Comparison of ENCODE assay signal across 8 mouse cellular contexts in the genomic region with DNA sequence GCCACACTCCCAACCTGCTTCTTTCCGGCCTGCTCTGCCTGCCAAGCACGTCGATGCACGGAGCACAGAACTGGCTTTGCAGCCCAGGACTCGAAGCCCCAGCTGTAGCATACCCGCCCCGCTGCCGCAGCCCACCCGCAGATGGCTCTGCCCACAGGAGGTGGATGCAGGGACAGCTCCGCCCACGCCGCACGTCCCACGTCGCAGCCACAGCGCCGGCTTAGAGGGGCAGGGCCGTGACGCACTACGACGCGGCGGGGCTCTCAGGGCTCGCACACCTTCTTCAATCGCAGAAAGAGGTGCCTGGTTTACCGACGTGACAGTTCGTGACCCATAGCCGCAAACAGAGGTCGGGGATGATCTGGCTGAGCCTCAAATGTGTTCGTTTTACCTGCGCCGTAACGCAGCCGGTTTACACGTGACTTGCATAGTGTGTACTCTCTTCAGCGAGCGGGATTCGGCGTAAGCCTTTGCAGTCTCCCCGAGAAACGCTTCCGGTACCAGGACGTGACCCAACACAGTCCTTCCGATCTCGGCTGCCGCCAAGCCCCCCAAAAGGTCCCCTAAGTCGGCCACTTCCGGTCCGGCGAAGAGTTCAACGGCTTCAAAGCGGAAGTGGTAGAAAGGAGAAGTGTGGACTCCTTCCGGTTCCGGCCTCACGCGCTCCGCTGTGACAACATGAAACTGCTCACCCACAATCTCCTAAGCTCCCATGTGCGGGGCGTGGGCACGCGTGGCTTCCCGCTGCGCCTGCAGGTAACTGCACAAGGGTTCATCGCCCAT. TPM values are rescaled to one million over a fixed set of nuclear protein-coding genes. Genes with fewer than 3 reads are reported as not detected.
DNase-seq lines count a peak whose midpoint lies in the region; ATAC-seq and TF ChIP-seq lines count a peak whose summit lies in the region.

A gene (plus strand): TSS at position 192 of the 783 bp plus-strand sequence.
A gene (minus strand): TSS at position 600 of the 783 bp plus-strand sequence.

- dilution Hi-C loops in CH12.LX (cut with MboI; ENCODE audit: extremely low pct_ligation_motif_present, extremely low pct_unique_long_range_greater_than_20kb, low sequenced_read_pairs) = no loop called here

- peak within 1 kb of the TSS; percentile 94 for H3K9ac ChIP-seq in CH12.LX (ENCODE audit: insufficient read depth, low read depth)
- peak within 1 kb of the TSS; percentile 72 for H3K9ac ChIP-seq in forebrain, embryonic 12.5 days
- H3K9ac ChIP-seq in heart, postnatal 0 days (replicated peaks; ENCODE audit: low read depth, low read length) = peak within 1 kb of the TSS; percentile 66
- peak within 1 kb of the TSS; percentile 75 for H3K9ac ChIP-seq in liver, embryonic 16.5 days (ENCODE audit: low read depth, low read length)
- H3K9ac ChIP-seq in neural tube, embryonic 13.5 days = peak within 1 kb of the TSS; percentile 86

- under 1% methylated on average over 65 of the region's 65 CpGs for WGBS in forebrain, embryonic 12.5 days
- WGBS in heart, postnatal 0 days = under 1% methylated on average over 65 of the region's 65 CpGs
- WGBS in liver, embryonic 16.5 days (ENCODE audit: insufficient replicate concordance) = under 1% methylated on average over 65 of the region's 65 CpGs
- WGBS in neural tube, embryonic 13.5 days = under 1% methylated on average over 65 of the region's 65 CpGs

- peak within 1 kb of the TSS; percentile 87 for H3K4me2 ChIP-seq in CH12.LX (ENCODE audit: insufficient read depth, low read depth, poor library complexity, severe bottlenecking)
- peak within 1 kb of the TSS; percentile 72 for H3K4me2 ChIP-seq in forebrain, embryonic 12.5 days
- H3K4me2 ChIP-seq in heart, postnatal 0 days (ENCODE audit: low read depth, low read length) = peak within 1 kb of the TSS; percentile 73
- peak within 1 kb of the TSS; percentile 90 for H3K4me2 ChIP-seq in liver, embryonic 16.5 days (ENCODE audit: low read depth, low read length)
- H3K4me2 ChIP-seq in neural tube, embryonic 13.5 days = peak within 1 kb of the TSS; percentile 90

- peaks cover 44 to 72% of the 10 kb centered on the region in 2 experiments for H3K36me3 ChIP-seq in CH12.LX (replicated peaks in 1 of 2; ENCODE audit: control insufficient read depth in 1 of 2, insufficient read depth in 1 of 2, low read length in 1 of 2)
- peaks cover 60% of the 10 kb centered on the region for H3K36me3 ChIP-seq in forebrain, embryonic 12.5 days (replicated peaks)
- H3K36me3 ChIP-seq in heart, postnatal 0 days (replicated peaks; ENCODE audit: control insufficient read depth, insufficient read depth, low read length) = peaks cover 54% of the 10 kb centered on the region
- H3K36me3 ChIP-seq in liver, embryonic 16.5 days (ENCODE audit: control insufficient read depth, insufficient read depth) = peaks cover 6% of the 10 kb centered on the region
- H3K36me3 ChIP-seq in neural tube, embryonic 13.5 days = peaks cover 60% of the 10 kb centered on the region
- peaks cover 2% of the 10 kb centered on the region; the same call in 1 of the 2 replicates for H3K36me3 ChIP-seq in testis, adult 2 months (ENCODE audit: control insufficient read depth, insufficient read depth, low read length)

- in situ Hi-C loops in CH12.LX (cut with MboI; ENCODE audit: low pct_ligation_motif_present, low pct_unique_long_range_greater_than_20kb, low sequenced_read_pairs) = no loop called here

- no peaks in the 10 kb centered on the region for H3K27me3 ChIP-seq in CH12.LX (replicated peaks)
- H3K27me3 ChIP-seq in forebrain, embryonic 12.5 days = no peaks in the 10 kb centered on the region
- H3K27me3 ChIP-seq in heart, postnatal 0 days (ENCODE audit: control insufficient read depth, insufficient read depth, low read length) = no peaks in the 10 kb centered on the region
- H3K27me3 ChIP-seq in liver, embryonic 16.5 days (ENCODE audit: control insufficient read depth, insufficient read depth, low read depth, low read length) = no peaks in the 10 kb centered on the region
- H3K27me3 ChIP-seq in neural tube, embryonic 13.5 days = no peaks in the 10 kb centered on the region
- no peaks in the 10 kb centered on the region for H3K27me3 ChIP-seq in testis, adult 2 months (ENCODE audit: control insufficient read depth, insufficient read depth, low read length)

- H3K27ac ChIP-seq in CH12.LX (ENCODE audit: insufficient read depth, low read depth) = peak within 1 kb of the TSS; percentile 97
- H3K27ac ChIP-seq in forebrain, embryonic 12.5 days = peak within 1 kb of the TSS; percentile 98
- H3K27ac ChIP-seq in heart, postnatal 0 days (ENCODE audit: low read depth) = peak within 1 kb of the TSS; percentile 99
- H3K27ac ChIP-seq in liver, embryonic 16.5 days (ENCODE audit: low read length) = peak within 1 kb of the TSS; percentile 98
- peak within 1 kb of the TSS; percentile 98 for H3K27ac ChIP-seq in neural tube, embryonic 13.5 days (replicated peaks)
- H3K27ac ChIP-seq in testis, adult 2 months (ENCODE audit: control insufficient read depth, insufficient read depth, low read depth, low read length) = peak within 1 kb of the TSS; percentile 99

- no peak for TF ChIP-seq EP300 in CH12.LX (IDR thresholded peaks at IDR 0.05; ENCODE audit: low read length)
- peak; percentile 84 for TF ChIP-seq EP300 in heart, postnatal 0 days (IDR thresholded peaks at IDR 0.05; ENCODE audit: low read depth)

- H3K4me1 ChIP-seq in CH12.LX (ENCODE audit: control insufficient read depth in 1 of 2, insufficient read depth in 2 of 2) = peaks cover 10 to 29% of the 10 kb centered on the region in 2 experiments; a peak in 3 of 4 replicates
- peaks cover 29% of the 10 kb centered on the region for H3K4me1 ChIP-seq in forebrain, embryonic 12.5 days
- H3K4me1 ChIP-seq in heart, postnatal 0 days (ENCODE audit: control insufficient read depth, insufficient read depth) = peaks cover 12% of the 10 kb centered on the region
- peaks cover 18% of the 10 kb centered on the region for H3K4me1 ChIP-seq in liver, embryonic 16.5 days (ENCODE audit: control insufficient read depth, low read depth, low read length)
- H3K4me1 ChIP-seq in neural tube, embryonic 13.5 days (replicated peaks) = peaks cover 37% of the 10 kb centered on the region
- H3K4me1 ChIP-seq in testis, adult 2 months (ENCODE audit: control insufficient read depth, insufficient read depth, low read length) = peaks cover 23% of the 10 kb centered on the region

- no peak for TF ChIP-seq CTCF in CH12.LX (conservative IDR thresholded peaks at IDR 0.05 in 1 of 2, IDR thresholded peaks at IDR 0.05 in 1 of 2; ENCODE audit: low read depth in 2 of 2, low read length in 2 of 2)
- TF ChIP-seq CTCF in heart, postnatal 0 days (IDR thresholded peaks at IDR 0.05; ENCODE audit: low read depth) = peak; percentile 22
- no peak for TF ChIP-seq CTCF in testis, adult 2 months (IDR thresholded peaks at IDR 0.05; ENCODE audit: control insufficient read depth, insufficient read depth, insufficient replicate concordance, low read depth, low read length)

- peak within 1 kb of the TSS; percentile 85 to 100 (median 92) for H3K4me3 ChIP-seq in CH12.LX (replicated peaks in 1 of 3; ENCODE audit: low read depth in 2 of 3, low read length in 2 of 3, poor library complexity in 1 of 3)
- H3K4me3 ChIP-seq in forebrain, embryonic 12.5 days (replicated peaks) = peak within 1 kb of the TSS; percentile 65
- H3K4me3 ChIP-seq in heart, postnatal 0 days (ENCODE audit: low read depth, low read length) = peak within 1 kb of the TSS; percentile 71
- peak within 1 kb of the TSS; percentile 82 for H3K4me3 ChIP-seq in liver, embryonic 16.5 days (ENCODE audit: low read depth, low read length)
- peak within 1 kb of the TSS; percentile 68 for H3K4me3 ChIP-seq in neural tube, embryonic 13.5 days
- H3K4me3 ChIP-seq in testis, adult 2 months (ENCODE audit: control insufficient read depth, low read depth, low read length) = peak within 1 kb of the TSS; percentile 93

- peak; percentile 83 for TF ChIP-seq POLR2A in CH12.LX (IDR thresholded peaks at IDR 0.05; ENCODE audit: low read depth, low read length)
- peak; percentile 59 for TF ChIP-seq POLR2A in testis, adult 2 months (IDR thresholded peaks at IDR 0.05; ENCODE audit: control insufficient read depth, low read depth, low read length)

- peaks cover 21% of the 10 kb centered on the region for H3K79me2 ChIP-seq in CH12.LX (replicated peaks; ENCODE audit: control insufficient read depth, extremely low read depth, insufficient read depth, poor library complexity, severe bottlenecking)

- H3K9me3 ChIP-seq in CH12.LX (replicated peaks; ENCODE audit: low read length) = no peaks in the 10 kb centered on the region
- H3K9me3 ChIP-seq in forebrain, embryonic 12.5 days = no peaks in the 10 kb centered on the region
- no peaks in the 10 kb centered on the region for H3K9me3 ChIP-seq in heart, postnatal 0 days (replicated peaks; ENCODE audit: control insufficient read depth, low read length)
- no peaks in the 10 kb centered on the region for H3K9me3 ChIP-seq in liver, embryonic 16.5 days (replicated peaks; ENCODE audit: control insufficient read depth, low read length)
- no peaks in the 10 kb centered on the region for H3K9me3 ChIP-seq in neural tube, embryonic 13.5 days

- DNase-seq in CH12.LX (ENCODE audit: extremely low read depth) = peak; percentile 97
- peak; percentile 87 for DNase-seq in c-Kit-positive CD71-positive TER-119-negative erythroid progenitor cells, embryonic 14.5 days (ENCODE audit: low read depth)
- DNase-seq in heart, postnatal 0 days (ENCODE audit: low spot score) = peak; percentile 95
- DNase-seq in kidney, postnatal 4 days = peak; percentile 93 to 97

- TF ChIP-seq RAD21 in CH12.LX (IDR thresholded peaks at IDR 0.05; ENCODE audit: low read depth, low read length) = no peak; the same call in 1 of the 2 replicates

- ATAC-seq in forebrain, embryonic 12.5 days (ENCODE audit: low FRiP score) = peak; percentile 92
- ATAC-seq in heart, postnatal 0 days (ENCODE audit: insufficient read depth, low read depth) = peak; percentile 90
- ATAC-seq in liver, embryonic 16.5 days (ENCODE audit: low read depth) = peak; percentile 92
- ATAC-seq in neural tube, embryonic 13.5 days (ENCODE audit: low read depth) = peak; percentile 94

RNA-seq across cellular contexts. Expression of the first gene that starts in this region (rescaled TPM):
- 191 and 198 TPM in 2 replicates for total RNA-seq in CH12.LX (2012; rRNA removed)
- total RNA-seq in CH12.LX (2014; rRNA removed) = 89.5 and 97.9 TPM in 2 replicates
- 158 and 212 TPM in 2 replicates for polyA plus RNA-seq in CH12.LX (2012; ENCODE audit: insufficient read length, low read depth)
- polyA plus RNA-seq in forebrain, embryonic 12.5 days (2016; fragmentation: Nextera tagmentation; extraction: Ambion mirVana) = 137 and 138 TPM in 2 replicates
- total RNA-seq in heart, postnatal 0 days (2014; rRNA removed; ENCODE audit: low replicate concordance) = 61.8 and 61.9 TPM in 2 replicates
- 57.6 and 61.4 TPM in 2 replicates for polyA plus RNA-seq in heart, postnatal 0 days (2015; fragmentation: Nextera tagmentation; extraction: Ambion mirVana)
- polyA plus RNA-seq in liver, embryonic 16.5 days (2015; fragmentation: Nextera tagmentation; extraction: Ambion mirVana) = 57.3 and 62.3 TPM in 2 replicates
- 117 and 159 TPM in 2 replicates for polyA plus RNA-seq in neural tube, embryonic 13.5 days (2015; fragmentation: Nextera tagmentation; extraction: Ambion mirVana)
- 52.9 and 64.6 TPM in 2 replicates for polyA plus RNA-seq in testis, adult 2 months (2012; rRNA removed)

RNA-seq across cellular contexts. Expression of the second gene that starts in this region (rescaled TPM):
- total RNA-seq in CH12.LX (2012; rRNA removed) = 72.6 and 74.8 TPM in 2 replicates
- total RNA-seq in CH12.LX (2014; rRNA removed) = 77.2 and 83.5 TPM in 2 replicates
- polyA plus RNA-seq in CH12.LX (2012; ENCODE audit: insufficient read length, low read depth) = 137 TPM in 2 replicates
- polyA plus RNA-seq in forebrain, embryonic 12.5 days (2016; fragmentation: Nextera tagmentation; extraction: Ambion mirVana) = 148 and 160 TPM in 2 replicates
- 215 and 344 TPM in 2 replicates for total RNA-seq in heart, postnatal 0 days (2014; rRNA removed; ENCODE audit: low replicate concordance)
- 623 and 629 TPM in 2 replicates for polyA plus RNA-seq in heart, postnatal 0 days (2015; fragmentation: Nextera tagmentation; extraction: Ambion mirVana)
- 140 and 161 TPM in 2 replicates for polyA plus RNA-seq in liver, embryonic 16.5 days (2015; fragmentation: Nextera tagmentation; extraction: Ambion mirVana)
- polyA plus RNA-seq in neural tube, embryonic 13.5 days (2015; fragmentation: Nextera tagmentation; extraction: Ambion mirVana) = 294 and 302 TPM in 2 replicates
- polyA plus RNA-seq in testis, adult 2 months (2012; rRNA removed) = 120 and 133 TPM in 2 replicates

Comparison
In these comparisons a context has a peak if more than half of its experiments do, and no peak if none do; other contexts are left out.
1. Peak in every context shown above with its lines: DNase-seq, ATAC-seq, H3K4me3 ChIP-seq and H3K27ac ChIP-seq.